Mouse (Mus musculus): Measurements from ENCODE around the gene Ube2q1. TPM values are rescaled to one million over a fixed set of nuclear protein-coding genes. Genes with fewer than 3 reads are reported as not detected.

The Ube2q1 gene
- polyA plus RNA-seq, 1 experiment from 2014 or later, result 14.4 TPM

DNA sequence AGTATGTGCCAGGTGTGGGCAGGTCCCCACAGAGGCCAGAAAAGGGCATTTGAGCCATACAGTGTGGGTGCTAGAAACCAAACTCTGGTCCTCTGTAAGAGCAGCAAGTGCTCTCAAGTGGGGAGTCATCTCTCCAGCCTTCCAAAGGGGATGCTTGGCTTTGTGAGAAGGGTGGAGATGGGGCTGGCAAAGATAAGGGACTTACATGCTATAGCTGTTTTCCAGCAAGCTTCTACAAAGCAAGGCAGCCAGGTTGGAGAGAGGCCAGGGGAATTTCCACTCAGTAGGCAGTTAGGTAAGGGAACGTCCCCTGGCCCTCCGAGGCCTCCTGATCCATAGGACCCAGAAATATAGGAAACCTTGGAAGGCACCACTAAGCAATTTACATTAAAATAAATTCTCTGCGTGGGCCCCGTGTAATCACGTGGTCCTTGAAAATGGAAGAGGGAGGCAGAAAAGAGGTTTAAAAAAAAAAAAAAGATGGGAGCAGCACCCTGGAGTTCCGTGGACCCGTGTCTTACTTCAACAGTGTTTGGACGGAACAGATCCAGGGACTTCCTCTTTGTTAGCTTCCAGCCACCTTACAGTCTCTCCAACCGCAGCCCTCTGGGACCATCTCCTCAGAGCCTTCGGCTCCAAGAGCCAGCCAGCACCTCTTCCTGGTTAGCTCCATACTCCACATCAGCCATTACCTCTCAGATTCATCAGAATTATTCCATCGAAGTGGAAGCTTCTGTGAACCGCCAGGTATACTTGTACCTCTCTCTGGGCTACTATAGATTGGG is 47.1 kb downstream of the Ube2q1 start:
- H3K27me3 ChIP-seq (ENCODE audit: control insufficient read depth, insufficient read depth, low read length), result no peaks in the 10 kb centered on the region
- H3K9me3 ChIP-seq (replicated peaks; ENCODE audit: control insufficient read depth, low read length), result no peaks in the 10 kb centered on the region
- no peaks in the 10 kb centered on the region for H3K4me1 ChIP-seq (ENCODE audit: control insufficient read depth, insufficient read depth, low read length)
- no peak overlapping the region for H3K4me2 ChIP-seq
- no peak overlapping the region for H3K4me3 ChIP-seq (ENCODE audit: low read depth, low read length)
- no peaks in the 10 kb centered on the region for H3K36me3 ChIP-seq (ENCODE audit: control insufficient read depth, insufficient read depth, low read length)
- no peak overlapping the region for H3K9ac ChIP-seq (ENCODE audit: low read depth, low read length)
- H3K27ac ChIP-seq (ENCODE audit: low read depth, low read length), result no peak overlapping the region
- 74% methylated on average over 12 of the region's 12 CpGs for WGBS (ENCODE audit: insufficient replicate concordance)
- no peak for ATAC-seq (replicated peaks; ENCODE audit: insufficient number of reproducible peaks, low FRiP score, low TSS enrichment)

DNA sequence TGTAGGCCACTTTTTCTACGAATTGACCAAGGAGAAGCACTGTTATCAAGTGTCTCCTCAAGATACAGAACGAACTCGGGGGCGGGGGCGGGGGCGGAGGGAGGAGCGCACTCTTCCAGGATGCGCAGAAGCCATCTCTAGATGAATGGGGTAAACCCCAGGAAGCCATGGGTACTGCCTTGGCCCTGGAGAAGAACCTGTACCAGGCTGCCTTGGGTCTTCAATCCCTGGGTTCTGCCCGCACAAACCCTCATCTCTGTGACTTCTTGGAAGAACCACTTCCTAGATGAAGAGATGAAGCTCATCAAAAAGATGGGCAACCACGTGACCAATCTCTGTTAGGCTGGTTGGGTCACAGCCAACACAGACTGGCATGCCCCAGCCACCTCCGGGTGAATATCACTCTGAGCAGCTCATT is 47.7 kb downstream of the Ube2q1 start:
- Histone ChIP-seq H3K27ac (ENCODE audit: low read depth, low read length) (no peak overlapping the region), H3K27me3 (ENCODE audit: control insufficient read depth, insufficient read depth, low read length) (no peaks in the 10 kb centered on the region)

DNA sequence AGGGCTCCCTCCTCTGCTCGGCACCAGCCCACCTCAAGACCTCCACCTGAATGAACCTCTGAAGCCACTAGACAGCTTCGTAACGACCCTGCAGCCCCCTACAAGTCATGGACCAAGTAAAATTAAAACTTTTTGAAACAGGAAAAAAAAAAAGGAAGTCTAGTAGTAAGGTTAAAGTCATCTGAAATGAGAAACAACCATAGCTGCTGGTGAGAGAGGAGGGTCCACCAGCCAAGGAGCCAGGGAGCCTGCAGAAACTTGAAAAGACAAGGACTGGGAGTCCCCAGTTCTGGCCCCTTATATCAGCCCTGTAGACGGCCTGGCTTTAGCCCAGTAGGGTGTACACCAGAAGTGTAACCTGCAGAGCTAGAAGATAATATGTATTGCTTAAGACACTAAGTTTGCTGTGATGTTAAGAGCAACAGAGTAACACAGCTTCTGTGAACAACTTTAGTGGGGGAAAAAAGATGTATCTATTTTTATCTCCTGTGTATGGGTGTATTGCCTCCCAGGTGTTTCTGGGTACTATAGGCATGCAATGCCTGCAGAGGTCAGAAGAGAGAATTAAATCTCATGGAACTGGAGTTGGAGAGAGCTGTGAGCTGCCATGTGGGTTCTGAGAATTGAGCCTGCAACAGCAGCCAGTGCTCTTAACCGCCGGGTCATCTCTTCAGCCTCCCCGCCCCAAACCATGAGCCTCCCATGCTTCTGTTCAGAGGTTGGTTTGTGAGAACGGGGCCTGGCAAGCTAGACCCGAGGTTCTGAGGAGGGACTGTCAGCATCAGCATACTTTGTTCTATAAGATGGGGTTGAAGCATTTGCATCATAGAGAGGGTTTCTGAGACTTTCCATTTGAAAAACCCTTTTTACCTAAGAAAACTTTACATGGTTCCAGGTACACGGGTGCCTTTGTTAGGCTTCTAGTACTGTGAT is 48.4 kb downstream of the Ube2q1 start:
- H3K4me1 ChIP-seq (ENCODE audit: control insufficient read depth, insufficient read depth, low read length), result no peaks in the 10 kb centered on the region
- no peak overlapping the region for H3K4me3 ChIP-seq (ENCODE audit: low read depth, low read length)
- H3K9ac ChIP-seq (ENCODE audit: low read depth, low read length), result no peak overlapping the region
- H3K27me3 ChIP-seq (ENCODE audit: control insufficient read depth, insufficient read depth, low read length), result no peaks in the 10 kb centered on the region
- no peaks in the 10 kb centered on the region for H3K9me3 ChIP-seq (replicated peaks; ENCODE audit: control insufficient read depth, low read length)
- H3K27ac ChIP-seq (ENCODE audit: low read depth, low read length), result no peak overlapping the region
- ATAC-seq (replicated peaks; ENCODE audit: insufficient number of reproducible peaks, low FRiP score, low TSS enrichment), result no peak
- no peaks in the 10 kb centered on the region for H3K36me3 ChIP-seq (ENCODE audit: control insufficient read depth, insufficient read depth, low read length)
- WGBS (ENCODE audit: insufficient replicate concordance), result 64% methylated on average over 10 of the region's 10 CpGs
- no peak overlapping the region for H3K4me2 ChIP-seq

More for the DNA sequence above, 47.7 kb downstream of the Ube2q1 start:
- 80% methylated on average over 11 of the region's 11 CpGs for WGBS (ENCODE audit: insufficient replicate concordance)
- no peaks in the 10 kb centered on the region for H3K9me3 ChIP-seq (replicated peaks; ENCODE audit: control insufficient read depth, low read length)
- H3K36me3 ChIP-seq (ENCODE audit: control insufficient read depth, insufficient read depth, low read length), result no peaks in the 10 kb centered on the region
- ATAC-seq (replicated peaks; ENCODE audit: insufficient number of reproducible peaks, low FRiP score, low TSS enrichment), result no peak
- no peak overlapping the region for H3K4me3 ChIP-seq (ENCODE audit: low read depth, low read length)
- no peak overlapping the region for H3K4me2 ChIP-seq
- no peaks in the 10 kb centered on the region for H3K4me1 ChIP-seq (ENCODE audit: control insufficient read depth, insufficient read depth, low read length)
- no peak overlapping the region for H3K9ac ChIP-seq (ENCODE audit: low read depth, low read length)

DNA sequence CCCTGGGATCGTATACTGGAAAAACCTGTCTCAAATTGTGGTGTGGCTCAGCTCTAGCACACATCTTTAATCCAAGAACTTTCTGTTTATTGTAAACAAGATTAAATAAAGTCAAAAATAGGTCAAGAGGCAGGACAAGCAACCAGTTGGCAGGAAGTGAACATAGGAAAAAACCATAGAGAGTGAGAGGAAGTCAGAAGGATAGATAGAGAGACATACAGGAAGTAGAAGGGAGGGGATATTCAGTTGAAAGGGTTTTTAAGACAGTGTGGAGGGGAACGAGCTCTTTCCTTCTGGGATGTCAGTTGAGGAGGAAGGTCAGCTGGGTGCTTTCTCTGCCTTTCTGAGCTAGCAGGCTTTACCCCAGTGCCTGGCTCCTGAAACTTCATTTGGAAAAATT is 50.2 kb downstream of the Ube2q1 start:
- H3K27me3 ChIP-seq (ENCODE audit: control insufficient read depth, insufficient read depth, low read length), result no peaks in the 10 kb centered on the region
- H3K36me3 ChIP-seq (ENCODE audit: control insufficient read depth, insufficient read depth, low read length), result no peaks in the 10 kb centered on the region
- no peak overlapping the region for H3K9ac ChIP-seq (ENCODE audit: low read depth, low read length)
- no peak overlapping the region for H3K4me2 ChIP-seq
- no peaks in the 10 kb centered on the region for H3K9me3 ChIP-seq (replicated peaks; ENCODE audit: control insufficient read depth, low read length)
- WGBS (ENCODE audit: insufficient replicate concordance), result 56% methylated on average over 2 of the region's 2 CpGs
- no peak overlapping the region for H3K27ac ChIP-seq (ENCODE audit: low read depth, low read length)
- no peaks in the 10 kb centered on the region for H3K4me1 ChIP-seq (ENCODE audit: control insufficient read depth, insufficient read depth, low read length)
- no peak for ATAC-seq (replicated peaks; ENCODE audit: insufficient number of reproducible peaks, low FRiP score, low TSS enrichment)
- H3K4me3 ChIP-seq (ENCODE audit: low read depth, low read length), result no peak overlapping the region

DNA sequence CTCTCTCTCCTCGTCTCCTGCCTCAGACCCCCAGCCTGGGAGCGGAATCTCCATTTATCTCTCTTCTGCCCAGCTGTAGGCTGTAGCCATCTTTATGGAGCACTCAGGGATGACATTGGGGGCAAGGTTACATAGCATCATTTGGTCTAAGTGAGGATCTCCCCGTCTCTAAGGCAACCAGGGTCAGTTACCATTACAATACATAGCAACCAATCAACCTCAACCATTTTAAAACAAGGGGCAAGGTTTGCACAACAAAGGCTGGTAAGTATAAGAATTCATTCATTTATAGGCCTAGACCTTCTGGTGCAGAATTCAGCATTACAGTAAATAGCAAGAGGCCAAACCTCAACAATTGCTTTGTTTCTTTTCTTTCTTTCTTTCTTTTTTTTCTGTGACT is 52.9 kb downstream of the Ube2q1 start:
- 64% methylated on average over 3 of the region's 3 CpGs for WGBS (ENCODE audit: insufficient replicate concordance)
- Histone ChIP-seq H3K36me3 (ENCODE audit: control insufficient read depth, insufficient read depth, low read length) (no peaks in the 10 kb centered on the region), H3K27me3 (ENCODE audit: control insufficient read depth, insufficient read depth, low read length) (peaks cover 22% of the 10 kb centered on the region), H3K4me2 (no peak overlapping the region), H3K4me3 (ENCODE audit: low read depth, low read length) (no peak overlapping the region), H3K4me1 (ENCODE audit: control insufficient read depth, insufficient read depth, low read length) (no peaks in the 10 kb centered on the region), H3K9me3 (replicated peaks; ENCODE audit: control insufficient read depth, low read length) (no peaks in the 10 kb centered on the region), H3K9ac (ENCODE audit: low read depth, low read length) (no peak overlapping the region), H3K27ac (ENCODE audit: low read depth, low read length) (no peak overlapping the region)
- ATAC-seq (replicated peaks; ENCODE audit: insufficient number of reproducible peaks, low FRiP score, low TSS enrichment), result no peak

DNA sequence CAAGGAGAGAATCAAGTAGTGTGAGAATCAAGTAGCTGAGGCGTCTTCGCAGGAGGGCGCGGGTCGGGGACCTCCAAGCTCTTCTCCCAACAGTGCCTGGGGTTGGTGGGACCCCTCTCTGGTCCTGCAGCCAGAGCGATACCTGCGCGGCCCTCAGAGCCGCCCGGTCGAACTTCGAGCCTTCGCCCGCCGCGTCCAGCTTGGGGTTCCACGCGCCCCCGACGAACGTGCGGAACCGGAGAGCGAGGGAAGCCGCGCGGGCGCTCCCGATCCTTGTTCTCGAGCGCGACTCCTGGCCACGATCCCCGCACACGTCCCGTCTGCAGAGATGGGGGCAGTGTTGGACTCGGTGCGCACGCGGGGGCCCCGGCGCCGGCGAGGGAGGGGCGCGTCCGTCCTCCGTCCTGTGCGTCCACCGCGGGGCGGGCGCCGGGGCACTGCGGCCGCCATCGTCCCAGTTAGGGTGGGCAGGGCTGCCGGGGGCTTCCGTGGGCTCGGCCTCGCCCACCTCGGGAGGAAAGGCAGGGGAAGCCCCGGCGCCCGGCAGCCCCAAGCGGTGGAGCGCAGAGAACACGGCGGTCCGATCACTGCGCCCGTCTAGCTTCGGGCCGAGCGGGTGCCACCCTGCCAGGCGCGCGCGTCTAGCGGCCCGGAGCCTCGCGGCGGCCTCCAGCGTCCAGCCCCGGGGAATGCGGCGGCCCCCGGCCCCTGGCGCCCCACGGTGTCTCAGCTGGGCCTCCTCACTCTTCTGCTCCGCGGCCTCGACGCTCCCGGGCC is 57.6 kb downstream of the Ube2q1 start, which contains the start of gene She:
Gene She, plus strand, starts transcription at position 556 of the 777 bp plus-strand sequence.
- ATAC-seq (replicated peaks; ENCODE audit: insufficient number of reproducible peaks, low FRiP score, low TSS enrichment), result peak; percentile 47; the same call in 1 of the 2 replicates
- H3K4me3 ChIP-seq (ENCODE audit: low read depth, low read length), result peak within 1 kb of the TSS; percentile 65
- WGBS (ENCODE audit: insufficient replicate concordance), result 2% methylated on average over 78 of the region's 96 CpGs
- no peaks in the 10 kb centered on the region for H3K4me1 ChIP-seq (ENCODE audit: control insufficient read depth, insufficient read depth, low read length)
- peak within 1 kb of the TSS; percentile 80 for H3K4me2 ChIP-seq
- H3K9me3 ChIP-seq (replicated peaks; ENCODE audit: control insufficient read depth, low read length), result no peaks in the 10 kb centered on the region
- H3K9ac ChIP-seq (ENCODE audit: low read depth, low read length), result peak within 1 kb of the TSS; percentile 75
- peaks cover 45% of the 10 kb centered on the region for H3K27me3 ChIP-seq (ENCODE audit: control insufficient read depth, insufficient read depth, low read length)
- peak within 1 kb of the TSS; percentile 75 for H3K27ac ChIP-seq (ENCODE audit: low read depth, low read length)
- no peaks in the 10 kb centered on the region for H3K36me3 ChIP-seq (ENCODE audit: control insufficient read depth, insufficient read depth, low read length)

Other genes starting within 250 kb of the Ube2q1 start
- 6.6 and 10.9 TPM in 2 replicates for gene Adar, start 58.6 kb upstream of the Ube2q1 start, polyA plus RNA-seq (2014; fragmentation: Nextera tagmentation; extraction: Ambion mirVana)
- gene Chrnb2, start 9.0 kb upstream of the Ube2q1 start, polyA plus RNA-seq (2014; fragmentation: Nextera tagmentation; extraction: Ambion mirVana), result 0.24 and 0.27 TPM in 2 replicates
- gene She, start 57.8 kb downstream of the Ube2q1 start, polyA plus RNA-seq (2014; fragmentation: Nextera tagmentation; extraction: Ambion mirVana), result 6.7 and 6.9 TPM in 2 replicates
- 0.08 and 0.23 TPM in 2 replicates for gene Il6ra, start 139.6 kb downstream of the Ube2q1 start, polyA plus RNA-seq (2014; fragmentation: Nextera tagmentation; extraction: Ambion mirVana)
- 11.2 and 13.8 TPM in 2 replicates for gene Atp8b2, start 189.9 kb downstream of the Ube2q1 start, polyA plus RNA-seq (2014; fragmentation: Nextera tagmentation; extraction: Ambion mirVana)
- gene Hax1, start 225.2 kb downstream of the Ube2q1 start, polyA plus RNA-seq (2014; fragmentation: Nextera tagmentation; extraction: Ambion mirVana), result 91.0 and 101 TPM in 2 replicates